Comparison of ENCODE assay signal across 8 mouse cellular contexts in genomic region chr9:46032190-46032589, GRCm38 (mm10). TPM values are rescaled to one million over a fixed set of nuclear protein-coding genes. Genes with fewer than 3 reads are reported as not detected.
DNase-seq lines count a peak whose midpoint lies in the region; ATAC-seq and TF ChIP-seq lines count a peak whose summit lies in the region.

No protein-coding gene starts in this region.

- TF ChIP-seq CTCF in liver, postnatal 0 days (IDR thresholded peaks at IDR 0.05; ENCODE audit: low read depth): no peak

- 75% methylated on average over 6 of the region's 6 CpGs for WGBS in liver, embryonic 12.5 days (ENCODE audit: insufficient replicate concordance)
- 72% methylated on average over 6 of the region's 6 CpGs for WGBS in liver, postnatal 0 days (ENCODE audit: insufficient replicate concordance)
- WGBS in lung, embryonic 16.5 days: 45% methylated on average over 6 of the region's 6 CpGs

- DNase-seq in adrenal gland, postnatal 10 days: peak; percentile 44
- no peak for DNase-seq in adrenal gland, adult 8-10 months
- DNase-seq in liver, postnatal 0 days: no peak
- peak; percentile 71 to 72 for DNase-seq in heart, postnatal 10 days
- no peak for DNase-seq in cerebellum, adult 11 months
- no peak for DNase-seq in liver

- H3K9ac ChIP-seq in liver, embryonic 12.5 days: no peak overlapping the region
- no peak overlapping the region for H3K9ac ChIP-seq in liver, postnatal 0 days (replicated peaks)
- no peak overlapping the region for H3K9ac ChIP-seq in lung, embryonic 16.5 days (ENCODE audit: low read length)

- H3K27me3 ChIP-seq in liver, embryonic 12.5 days (replicated peaks): no peaks in the 10 kb centered on the region
- no peaks in the 10 kb centered on the region for H3K27me3 ChIP-seq in liver, postnatal 0 days (ENCODE audit: insufficient read depth, low read length)
- no peaks in the 10 kb centered on the region for H3K27me3 ChIP-seq in lung, embryonic 16.5 days (ENCODE audit: control insufficient read depth, insufficient read depth, low read depth, low read length)

- H3K36me3 ChIP-seq in liver, embryonic 12.5 days: 0 out of 2 replicates have a peak, but pooled peaks cover 5% of the 10 kb centered on the region
- peaks cover 2% of the 10 kb centered on the region; the same call in 1 of the 2 replicates for H3K36me3 ChIP-seq in liver, postnatal 0 days (replicated peaks; ENCODE audit: insufficient read depth, low read length)
- no peaks in the 10 kb centered on the region for H3K36me3 ChIP-seq in lung, embryonic 16.5 days (ENCODE audit: control insufficient read depth, insufficient read depth, low read length)

- H3K4me1 ChIP-seq in liver, embryonic 12.5 days: peaks cover 44% of the 10 kb centered on the region
- H3K4me1 ChIP-seq in liver, postnatal 0 days (ENCODE audit: insufficient read depth): peaks cover 22% of the 10 kb centered on the region
- peaks cover 42% of the 10 kb centered on the region for H3K4me1 ChIP-seq in lung, embryonic 16.5 days (replicated peaks; ENCODE audit: control insufficient read depth, insufficient read depth, low read length)

- ATAC-seq in liver, embryonic 12.5 days: no peak
- ATAC-seq in liver, postnatal 0 days: no peak
- ATAC-seq in lung, embryonic 16.5 days (ENCODE audit: low read depth): no peak; the same call in 1 of the 2 replicates

- H3K9me3 ChIP-seq in liver, embryonic 12.5 days (replicated peaks): no peaks in the 10 kb centered on the region
- no peaks in the 10 kb centered on the region for H3K9me3 ChIP-seq in liver, postnatal 0 days (ENCODE audit: low read length)
- no peaks in the 10 kb centered on the region for H3K9me3 ChIP-seq in lung, embryonic 16.5 days (ENCODE audit: control insufficient read depth, low read length)

- intact Hi-C loops in heart, postnatal 10 days (cut with DNase I): loop anchor here (5.0 kb wide), 1 partner anchor 90 kb away; no protein-coding TSS in a partner anchor

- 0 out of 2 replicates have a peak overlapping the region, but pooled peaks have one; percentile 32 for H3K27ac ChIP-seq in liver, embryonic 12.5 days
- H3K27ac ChIP-seq in liver, postnatal 0 days (ENCODE audit: low read depth): no peak overlapping the region
- H3K27ac ChIP-seq in lung, embryonic 16.5 days (ENCODE audit: low read length): peak overlapping the region; percentile 39; the same call in 1 of the 2 replicates

- no peak overlapping the region for H3K4me3 ChIP-seq in liver, embryonic 12.5 days
- H3K4me3 ChIP-seq in liver, postnatal 0 days (ENCODE audit: low read depth, low read length): no peak overlapping the region
- H3K4me3 ChIP-seq in lung, embryonic 16.5 days (ENCODE audit: low read length): no peak overlapping the region

- TF ChIP-seq EP300 in liver, postnatal 0 days (IDR thresholded peaks at IDR 0.05; ENCODE audit: low read depth): no peak

- no peak overlapping the region for H3K4me2 ChIP-seq in liver, embryonic 12.5 days
- H3K4me2 ChIP-seq in liver, postnatal 0 days (ENCODE audit: low read depth, low read length): no peak overlapping the region
- 0 out of 2 replicates have a peak overlapping the region, but pooled peaks have one; percentile 9 for H3K4me2 ChIP-seq in lung, embryonic 16.5 days (ENCODE audit: low read depth, low read length)

RNA-seq across cellular contexts. Expression of gene Sik3, which starts 19.6 kb away (rescaled TPM):
- total RNA-seq in adrenal gland, postnatal 10 days (2021): 10 to 100 TPM; 50.2 to 55.1 TPM
- total RNA-seq in adrenal gland, adult 8-10 months (2022): 10 to 100 TPM; 66.2 to 77.3 (median 70.0) TPM
- 6.8 and 7.1 TPM in 2 replicates for polyA plus RNA-seq in liver, embryonic 12.5 days (2016; fragmentation: Nextera tagmentation; extraction: Ambion mirVana)
- 5.0 TPM in 2 replicates for polyA plus RNA-seq in liver, postnatal 0 days (2015; fragmentation: Nextera tagmentation; extraction: Ambion mirVana)
- total RNA-seq in heart, postnatal 10 days (2021): 10 to 100 TPM; 61.8 to 72.7 TPM
- 5.2 and 5.8 TPM in 2 replicates for polyA plus RNA-seq in lung, embryonic 16.5 days (2015; fragmentation: Nextera tagmentation; extraction: Ambion mirVana)

RNA-seq across cellular contexts. Expression of gene Pafah1b2, which starts 19.7 kb away (rescaled TPM):
- total RNA-seq in adrenal gland, postnatal 10 days (2021): 100 to 1,000 TPM; 118 to 119 TPM
- 100 to 1,000 TPM; 154 to 180 (median 171) TPM for total RNA-seq in adrenal gland, adult 8-10 months (2022)
- 118 and 125 TPM in 2 replicates for polyA plus RNA-seq in liver, embryonic 12.5 days (2016; fragmentation: Nextera tagmentation; extraction: Ambion mirVana)
- polyA plus RNA-seq in liver, postnatal 0 days (2015; fragmentation: Nextera tagmentation; extraction: Ambion mirVana): 35.8 and 42.6 TPM in 2 replicates
- 10 to 100 TPM; 85.1 to 87.3 TPM for total RNA-seq in heart, postnatal 10 days (2021)
- polyA plus RNA-seq in lung, embryonic 16.5 days (2015; fragmentation: Nextera tagmentation; extraction: Ambion mirVana): 149 and 157 TPM in 2 replicates

Comparison
In these comparisons a context has a peak if more than half of its experiments do, and no peak if none do; other contexts are left out.
1. DNase-seq: peak in adrenal gland, postnatal 10 days (single experiment) and heart, postnatal 10 days (2 of 2); none in adrenal gland, adult 8-10 months (single experiment), liver, postnatal 0 days (single experiment), cerebellum, adult 11 months (single experiment) and liver (single experiment).